Mouse (Mus musculus) lung, adult 2 months (tissue): ENCODE data around the gene Ntm. TPM values are rescaled to one million over a fixed set of nuclear protein-coding genes. Genes with fewer than 3 reads are reported as not detected.

Experiments used
- DNase-seq: peaks from one replicate; pipeline ENCODE4 v3.0.0; 2022
- H3K4me1 ChIP-seq: fragments of 200-500 bp; 2 replicates; pipeline ENCODE4 v1.6.1; 2011; ENCODE audit warnings: low read length; ENCODE audit not compliant: control insufficient read depth, insufficient read depth
- H3K4me3 ChIP-seq: fragments of 200-500 bp; replicated peaks from 2 replicates; pipeline ENCODE3; 2011; ENCODE audit warnings: low read depth, mild to moderate bottlenecking, control low read depth, low read length; ENCODE audit errors: extremely low read depth
- CTCF ChIP-seq: fragments of 200-500 bp; IDR thresholded peaks from 2 replicates; pipeline ENCODE4 v1.5.1; 2011; ENCODE audit warnings: mild to moderate bottlenecking, low read length, control low read depth; ENCODE audit not compliant: insufficient read depth
- POLR2A ChIP-seq: fragments of 200-500 bp; IDR thresholded peaks from 2 replicates; pipeline ENCODE4 v1.6.1; 2011; ENCODE audit warnings: low read depth, mild to moderate bottlenecking, control low read depth, low read length, borderline replicate concordance; ENCODE audit errors: extremely low read depth
- WGBS: fragments of 180-500 bp; shearing (Covaris S2); methylation state at CpG from one replicate; pipeline ENCODE4 v1.1.7; 2018; 5-methylcytosine and 5-hydroxymethylcytosine counted together
- polyA plus RNA-seq: library from polyadenylated mRNA; depleted of rRNA; stranded (reverse); fragments of >200 nt; gene quantifications from 2 replicates; pipeline ENCODE4 v1.2.3, GENCODE M21; 2012

Gene Ntm
- polyA plus RNA-seq, 1 experiment = 1.1 TPM

DNA sequence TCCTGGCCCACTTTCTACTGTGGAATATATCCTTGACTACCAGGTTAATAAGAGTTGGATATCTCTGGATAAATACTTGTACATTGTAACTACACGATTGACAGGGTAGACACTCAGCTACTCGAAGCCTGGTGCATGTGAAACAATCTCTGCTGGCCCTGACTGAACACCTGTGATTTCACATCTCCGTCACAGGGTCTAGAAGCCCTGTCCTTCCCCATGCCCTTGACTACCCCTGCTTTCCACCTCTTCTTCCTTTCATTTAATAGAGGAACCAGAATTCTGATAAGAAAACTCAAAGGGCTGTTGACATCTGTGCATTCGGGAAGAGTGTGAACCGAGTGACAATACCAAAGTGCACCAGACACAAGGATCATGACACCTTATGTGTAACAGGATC, 566.8 kb downstream of the Ntm start:
- no peak for DNase-seq
- Histone ChIP-seq H3K4me1 (no peaks in the 10 kb centered on the region), H3K4me3 (no peak overlapping the region)
- no peak for TF ChIP-seq POLR2A
- TF ChIP-seq CTCF = no peak
- WGBS = 69% methylated on average over 5 of the region's 5 CpGs

DNA sequence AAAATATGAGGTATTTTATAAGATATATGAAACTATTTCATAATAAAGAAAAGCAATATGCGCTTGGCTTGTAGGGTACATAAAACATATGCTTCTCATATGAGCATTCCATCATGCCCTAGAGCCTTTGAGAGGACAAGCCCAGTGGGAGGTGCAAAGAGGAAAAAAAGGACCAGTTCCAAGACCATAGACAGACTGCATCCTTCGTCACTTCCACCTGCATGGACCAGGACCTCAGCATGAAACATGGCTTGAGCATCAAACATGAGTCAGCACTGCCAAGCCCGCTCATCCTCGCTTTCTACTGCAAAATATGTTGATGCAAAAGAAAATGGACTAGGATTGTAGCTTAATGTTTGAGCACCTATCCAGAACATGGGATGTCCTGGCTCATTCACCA, 569.8 kb downstream of the Ntm start:
- Histone ChIP-seq H3K4me3 (no peak overlapping the region), H3K4me1 (no peaks in the 10 kb centered on the region)
- no peak for TF ChIP-seq CTCF
- no peak for TF ChIP-seq POLR2A
- DNase-seq = no peak
- 86% methylated on average over 4 of the region's 4 CpGs for WGBS

DNA sequence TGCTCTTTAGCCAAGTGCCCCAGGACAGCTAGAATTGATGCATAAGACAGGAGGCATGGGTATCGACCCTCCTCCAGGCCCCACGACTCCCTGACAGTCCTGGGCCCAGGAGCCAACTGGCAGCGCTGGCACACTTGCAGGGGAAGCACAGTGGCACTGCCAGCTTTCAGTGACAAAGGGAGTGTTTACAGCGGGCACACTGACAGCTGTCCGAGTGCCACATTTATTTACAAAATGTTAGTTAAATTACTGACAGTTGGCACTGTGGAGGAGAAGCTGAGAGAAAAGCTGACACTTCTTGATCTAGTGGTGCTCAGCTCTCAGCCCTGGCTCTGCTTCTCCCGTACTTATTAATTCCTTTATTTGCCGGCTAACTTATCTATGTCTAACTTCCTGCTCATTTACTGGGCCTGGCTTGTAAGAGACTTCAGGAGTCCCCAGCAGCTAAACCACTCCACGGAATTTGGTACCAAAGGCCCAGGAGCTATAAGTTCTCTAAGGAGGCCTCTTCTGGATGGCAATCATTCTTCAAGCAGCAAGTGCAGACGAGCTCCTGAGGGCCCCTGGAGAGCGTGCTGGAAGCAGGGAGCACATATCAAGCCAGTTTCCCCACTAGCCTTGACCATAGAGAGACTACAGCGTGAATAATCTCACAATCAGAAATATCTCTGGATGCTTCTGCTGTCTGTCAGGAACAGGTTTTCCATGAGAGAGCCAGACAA, 572.0 kb downstream of the Ntm start:
- DNase-seq = no peak
- H3K4me3 ChIP-seq = no peak overlapping the region
- peaks cover 2% of the 10 kb centered on the region; the same call in 1 of the 2 replicates for H3K4me1 ChIP-seq
- WGBS = 51% methylated on average over 11 of the region's 11 CpGs
- TF ChIP-seq CTCF (no peak), POLR2A (no peak)

DNA sequence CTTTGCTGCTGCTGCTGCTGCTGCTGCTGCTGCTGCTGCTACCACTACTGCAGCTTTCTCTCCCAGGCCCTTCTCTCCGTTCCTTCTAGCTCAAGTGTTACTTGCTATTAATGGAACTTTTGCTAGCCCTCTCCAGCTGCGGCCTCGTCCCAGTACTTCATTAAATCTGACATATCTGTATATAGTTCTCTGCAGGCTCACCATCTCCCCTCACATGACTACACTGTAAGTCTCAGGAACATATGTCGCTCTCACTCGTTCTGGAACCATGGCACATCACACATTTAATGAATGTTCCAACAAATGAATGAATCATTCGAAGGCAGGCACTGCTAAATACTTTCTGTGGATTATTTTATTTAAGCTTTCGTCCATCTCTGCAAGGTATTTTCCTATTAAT, 573.7 kb downstream of the Ntm start:
- Histone ChIP-seq H3K4me3 (no peak overlapping the region), H3K4me1 (peaks cover 2% of the 10 kb centered on the region; the same call in 1 of the 2 replicates)
- DNase-seq = no peak
- TF ChIP-seq POLR2A = no peak
- TF ChIP-seq CTCF = no peak
- WGBS = 69% methylated on average over 7 of the region's 7 CpGs

DNA sequence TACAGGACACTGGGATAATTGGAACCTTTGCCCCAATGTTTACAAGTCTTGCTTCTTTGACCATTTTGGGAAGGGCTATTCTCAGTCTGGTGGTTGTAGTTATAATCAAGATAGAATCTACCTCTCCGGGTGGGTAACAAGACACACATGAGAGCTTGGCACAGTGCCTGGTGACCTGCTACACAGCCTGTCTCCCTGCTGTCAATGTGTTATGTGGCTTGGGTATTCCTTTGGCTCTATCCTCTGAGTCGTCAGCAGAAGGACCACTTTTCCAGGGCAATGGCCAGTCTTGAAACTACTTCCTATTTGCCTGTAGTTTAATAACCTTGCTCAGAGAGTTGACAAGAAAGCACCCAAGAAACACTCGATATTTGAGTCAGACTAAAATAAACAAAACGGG, 575.8 kb downstream of the Ntm start:
- WGBS = 50% methylated on average over 4 of the region's 4 CpGs
- TF ChIP-seq POLR2A (no peak), CTCF (no peak)
- no peak for DNase-seq
- H3K4me1 ChIP-seq = peaks cover 2% of the 10 kb centered on the region; the same call in 1 of the 2 replicates
- H3K4me3 ChIP-seq = no peak overlapping the region

DNA sequence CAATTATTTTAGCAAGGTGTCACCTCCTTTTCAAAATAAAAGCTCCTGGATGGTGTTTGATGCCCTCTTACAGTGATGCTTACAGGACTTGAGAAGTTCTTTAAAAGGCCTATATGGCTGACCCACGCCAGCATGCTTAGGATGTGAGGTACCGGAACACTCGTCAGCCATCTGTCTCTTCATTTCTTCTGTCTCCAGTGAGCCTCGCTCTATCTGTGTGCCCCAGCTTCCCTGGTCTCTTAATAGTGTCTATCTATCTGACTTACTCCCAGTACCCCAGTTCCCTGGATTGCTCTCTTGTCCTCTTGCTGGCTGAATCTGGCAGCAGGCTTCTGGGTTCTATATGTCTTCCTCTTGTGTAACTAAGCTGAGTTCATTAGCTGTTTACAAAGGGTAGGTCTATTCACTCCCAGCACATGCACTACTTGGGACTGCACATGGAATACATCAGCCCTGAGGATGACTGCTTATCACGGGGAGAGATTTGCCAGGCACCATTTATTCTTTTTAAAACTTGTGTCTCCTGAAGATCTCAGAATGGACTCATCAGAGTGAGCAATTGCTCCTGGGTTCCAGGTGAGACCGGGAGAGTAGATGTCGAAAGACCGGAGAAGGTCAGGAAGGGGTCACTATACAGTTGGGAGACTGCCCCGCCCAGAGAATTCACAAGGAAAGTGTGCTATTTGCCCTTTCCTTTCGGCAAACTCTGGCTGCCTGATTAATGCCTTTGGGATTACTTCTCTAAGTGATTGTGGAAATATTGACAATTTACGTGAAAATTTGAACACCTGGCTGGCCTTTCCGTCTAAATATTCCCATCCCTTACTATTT, 585.6 kb downstream of the Ntm start:
- no peak for DNase-seq
- Histone ChIP-seq H3K4me1 (no peaks in the 10 kb centered on the region), H3K4me3 (no peak overlapping the region)
- WGBS = 62% methylated on average over 12 of the region's 12 CpGs
- TF ChIP-seq POLR2A (no peak), CTCF (no peak)

DNA sequence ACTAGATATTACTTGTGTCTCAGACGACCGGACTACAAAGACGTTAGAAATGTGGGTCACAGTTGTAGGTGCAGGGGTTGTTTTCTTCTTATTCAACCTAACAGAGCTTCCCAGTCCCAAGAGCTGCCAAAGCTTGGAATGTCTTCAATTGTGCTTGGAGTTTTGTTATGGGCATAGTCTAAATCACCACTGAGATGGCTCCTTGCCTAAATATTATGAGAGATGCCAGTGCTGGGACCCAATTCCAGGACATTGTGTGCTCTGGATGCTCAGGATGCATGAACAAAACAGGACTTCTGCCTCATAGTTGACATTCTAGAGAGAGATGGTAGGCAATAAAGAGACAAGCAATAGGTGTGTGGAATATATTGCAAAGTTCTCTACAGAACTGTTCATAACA, 591.6 kb downstream of the Ntm start:
- H3K4me3 ChIP-seq = no peak overlapping the region
- 79% methylated on average over 3 of the region's 3 CpGs for WGBS
- TF ChIP-seq POLR2A (no peak), CTCF (no peak)
- H3K4me1 ChIP-seq = no peaks in the 10 kb centered on the region
- no peak for DNase-seq

DNA sequence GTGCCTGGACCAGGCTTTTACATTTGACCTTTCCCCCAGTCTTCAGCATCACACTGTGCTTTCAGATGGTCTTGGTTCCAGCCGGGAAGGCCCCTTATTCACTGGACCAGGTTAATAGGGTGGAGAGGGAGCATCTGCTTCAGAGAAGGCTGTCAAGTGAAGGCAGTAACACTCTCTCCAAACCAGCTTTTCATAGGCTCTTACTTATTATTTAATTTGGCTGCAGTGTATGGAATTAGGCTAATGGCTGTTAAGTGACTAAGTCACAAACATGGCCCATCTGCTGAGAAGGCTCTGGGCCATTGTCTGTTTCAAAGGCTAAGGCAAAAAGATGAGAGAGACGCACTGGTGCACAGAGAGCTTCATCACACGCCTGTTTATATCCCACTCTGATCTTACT, 593.3 kb downstream of the Ntm start:
- no peaks in the 10 kb centered on the region for H3K4me1 ChIP-seq
- no peak for DNase-seq
- WGBS = 78% methylated on average over 3 of the region's 3 CpGs
- no peak overlapping the region for H3K4me3 ChIP-seq
- no peak for TF ChIP-seq CTCF
- no peak for TF ChIP-seq POLR2A

DNA sequence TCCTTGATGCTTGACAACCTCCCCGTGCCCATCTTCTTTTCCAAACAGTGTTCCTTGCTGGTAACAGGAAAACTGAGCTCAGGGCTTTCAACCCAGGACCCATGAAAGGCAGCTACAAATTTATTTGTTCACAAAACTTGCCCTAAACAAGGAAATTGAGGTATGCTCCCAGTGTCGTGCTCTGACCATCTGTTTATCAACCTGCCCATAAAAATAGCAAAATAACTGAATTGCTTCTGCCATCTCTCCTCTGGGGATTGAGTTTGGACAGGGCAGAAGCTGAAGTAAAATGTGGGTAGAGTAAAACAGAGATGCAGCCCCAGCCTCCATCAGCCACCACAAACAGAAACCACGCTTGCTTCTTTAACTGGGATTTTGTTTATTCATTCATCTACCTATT, 594.6 kb downstream of the Ntm start:
- TF ChIP-seq CTCF = no peak
- no peak for TF ChIP-seq POLR2A
- 42% methylated on average over 3 of the region's 3 CpGs for WGBS
- Histone ChIP-seq H3K4me3 (no peak overlapping the region), H3K4me1 (no peaks in the 10 kb centered on the region)
- no peak for DNase-seq

DNA sequence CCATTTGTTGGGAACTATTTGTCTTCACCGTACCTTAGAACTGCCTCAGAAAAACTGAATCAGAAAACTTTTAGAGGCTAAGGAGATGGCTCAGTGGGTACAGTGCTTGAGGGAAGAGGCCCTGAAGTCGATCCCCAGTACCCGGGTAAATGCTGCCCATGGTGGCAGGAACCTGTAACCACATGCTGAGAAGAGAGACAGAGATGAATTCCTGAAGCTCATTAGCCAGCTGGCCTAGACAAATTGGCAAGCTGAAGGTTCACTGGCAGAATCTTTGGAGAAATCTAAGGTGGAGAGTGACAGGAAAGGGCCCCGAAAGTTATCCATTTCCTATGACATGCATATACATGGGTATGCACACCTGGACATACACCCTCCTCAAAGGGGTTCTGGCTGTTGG, 605.1 kb downstream of the Ntm start:
- WGBS = 80% methylated on average over 4 of the region's 4 CpGs

More for the DNA sequence above, 605.1 kb downstream of the Ntm start:
- H3K4me1 ChIP-seq = no peaks in the 10 kb centered on the region
- H3K4me3 ChIP-seq = no peak overlapping the region
- TF ChIP-seq POLR2A (no peak), CTCF (no peak)
- DNase-seq = no peak
